Mouse (Mus musculus) intestine, embryonic 16.5 days (tissue): ENCODE data around the gene Twistnb. TPM values are rescaled to one million over a fixed set of nuclear protein-coding genes. Genes with fewer than 3 reads are reported as not detected.

Experiments
- polyA plus RNA-seq: library from polyadenylated mRNA; unstranded; fragments of >200 nt; fragmentation: Nextera tagmentation; extraction: Ambion mirVana; gene quantifications from 2 replicates; pipeline ENCODE4 v1.2.1, GENCODE M21; 2015

Twistnb gene
- polyA plus RNA-seq, 1 experiment from 2014 or later: 48.2 TPM

Other genes starting within 250 kb of the Twistnb start
- not detected in 2 replicates for gene Efcab10, start 34.8 kb upstream of the Twistnb start, polyA plus RNA-seq